Mouse (Mus musculus): ENCODE data around the gene Taar7b.

Gene Taar7b

GRCm38 (mm10) chr10:23999639-24000038 is at the start of gene Taar7b:
Taar7b (plus strand) TSS chr10:23999939.
- H3K36me3 ChIP-seq (ENCODE audit: insufficient read depth, low read length) = no peaks in the 10 kb centered on the region
- H3K4me1 ChIP-seq (replicated peaks; ENCODE audit: low read depth, low read length) = no peaks in the 10 kb centered on the region
- no peak within 1 kb of the TSS for H3K4me3 ChIP-seq (replicated peaks; ENCODE audit: low read length)
- TF ChIP-seq POU5F1 (IDR thresholded peaks at IDR 0.05; ENCODE audit: borderline replicate concordance, low read length) = no peak
- TF ChIP-seq CTCF (conservative IDR thresholded peaks at IDR 0.05; ENCODE audit: low read length) = no peak
- TF ChIP-seq NANOG (IDR thresholded peaks at IDR 0.05; ENCODE audit: borderline replicate concordance, low read length) = no peak
- no peaks in the 10 kb centered on the region for H3K27me3 ChIP-seq (ENCODE audit: insufficient read depth, low read length)
- no peaks in the 10 kb centered on the region for H3K9me3 ChIP-seq (ENCODE audit: low read length)

- no peak for TF ChIP-seq NANOG (IDR thresholded peaks at IDR 0.05; ENCODE audit: borderline replicate concordance, low read length)
- TF ChIP-seq CTCF (conservative IDR thresholded peaks at IDR 0.05; ENCODE audit: low read length) = no peak
- no peak for TF ChIP-seq POU5F1 (IDR thresholded peaks at IDR 0.05; ENCODE audit: borderline replicate concordance, low read length)
- H3K4me3 ChIP-seq (replicated peaks; ENCODE audit: low read length) = no peak overlapping the region
- no peaks in the 10 kb centered on the region for H3K9me3 ChIP-seq (ENCODE audit: low read length)
- no peaks in the 10 kb centered on the region for H3K36me3 ChIP-seq (ENCODE audit: insufficient read depth, low read length)
- H3K4me1 ChIP-seq (replicated peaks; ENCODE audit: low read depth, low read length) = no peaks in the 10 kb centered on the region
- H3K27me3 ChIP-seq (ENCODE audit: insufficient read depth, low read length) = no peaks in the 10 kb centered on the region
Observed at GRCm38 (mm10) chr10:23951714-23952113, 48.0 kb upstream of the Taar7b start.

- Histone ChIP-seq H3K4me3 (replicated peaks; ENCODE audit: low read length) (no peak overlapping the region), H3K9me3 (ENCODE audit: low read length) (no peaks in the 10 kb centered on the region), H3K27me3 (ENCODE audit: insufficient read depth, low read length) (no peaks in the 10 kb centered on the region), H3K36me3 (ENCODE audit: insufficient read depth, low read length) (no peaks in the 10 kb centered on the region), H3K4me1 (replicated peaks; ENCODE audit: low read depth, low read length) (no peaks in the 10 kb centered on the region)
- TF ChIP-seq NANOG (IDR thresholded peaks at IDR 0.05; ENCODE audit: borderline replicate concordance, low read length) (no peak), CTCF (conservative IDR thresholded peaks at IDR 0.05; ENCODE audit: low read length) (no peak), POU5F1 (IDR thresholded peaks at IDR 0.05; ENCODE audit: borderline replicate concordance, low read length) (no peak)
Observed at GRCm38 (mm10) chr10:23959071-23959470, 40.7 kb upstream of the Taar7b start.

GRCm38 (mm10) chr10:23960444-23960915 is 39.3 kb upstream of the Taar7b start, which contains the start of gene Taar4:
Taar4 (plus strand) TSS chr10:23960494.
- no peak for TF ChIP-seq CTCF (conservative IDR thresholded peaks at IDR 0.05; ENCODE audit: low read length)
- TF ChIP-seq POU5F1 (IDR thresholded peaks at IDR 0.05; ENCODE audit: borderline replicate concordance, low read length) = no peak
- no peak for TF ChIP-seq NANOG (IDR thresholded peaks at IDR 0.05; ENCODE audit: borderline replicate concordance, low read length)
- H3K36me3 ChIP-seq (ENCODE audit: insufficient read depth, low read length) = no peaks in the 10 kb centered on the region

GRCm38 (mm10) chr10:23963444-23963843 is 36.3 kb upstream of the Taar7b start:
- peaks cover 4% of the 10 kb centered on the region; the same call in 1 of the 2 replicates for H3K9me3 ChIP-seq (ENCODE audit: low read length)
- TF ChIP-seq NANOG (IDR thresholded peaks at IDR 0.05; ENCODE audit: borderline replicate concordance, low read length) = no peak
- no peak overlapping the region for H3K4me3 ChIP-seq (replicated peaks; ENCODE audit: low read length)
- no peaks in the 10 kb centered on the region for H3K4me1 ChIP-seq (replicated peaks; ENCODE audit: low read depth, low read length)
- no peaks in the 10 kb centered on the region for H3K27me3 ChIP-seq (ENCODE audit: insufficient read depth, low read length)
- H3K36me3 ChIP-seq (ENCODE audit: insufficient read depth, low read length) = no peaks in the 10 kb centered on the region

More at GRCm38 (mm10) chr10:23960444-23960915, 39.3 kb upstream of the Taar7b start, which contains the start of gene Taar4:
- Histone ChIP-seq H3K4me1 (replicated peaks; ENCODE audit: low read depth, low read length) (no peaks in the 10 kb centered on the region), H3K27me3 (ENCODE audit: insufficient read depth, low read length) (no peaks in the 10 kb centered on the region), H3K4me3 (replicated peaks; ENCODE audit: low read length) (no peak within 1 kb of the TSS), H3K9me3 (ENCODE audit: low read length) (no peaks in the 10 kb centered on the region)

GRCm38 (mm10) chr10:23964921-23965610 is 34.7 kb upstream of the Taar7b start:
- no peaks in the 10 kb centered on the region for H3K4me1 ChIP-seq (replicated peaks; ENCODE audit: low read depth, low read length)
- H3K27me3 ChIP-seq (ENCODE audit: insufficient read depth, low read length) = no peaks in the 10 kb centered on the region
- H3K4me3 ChIP-seq (replicated peaks; ENCODE audit: low read length) = no peak overlapping the region
- no peaks in the 10 kb centered on the region for H3K36me3 ChIP-seq (ENCODE audit: insufficient read depth, low read length)
- peaks cover 5% of the 10 kb centered on the region; the same call in 1 of the 2 replicates for H3K9me3 ChIP-seq (ENCODE audit: low read length)
- TF ChIP-seq POU5F1 (IDR thresholded peaks at IDR 0.05; ENCODE audit: borderline replicate concordance, low read length) (no peak), NANOG (IDR thresholded peaks at IDR 0.05; ENCODE audit: borderline replicate concordance, low read length) (no peak), CTCF (conservative IDR thresholded peaks at IDR 0.05; ENCODE audit: low read length) (no peak)

GRCm38 (mm10) chr10:23970656-23971165 is 29.0 kb upstream of the Taar7b start, which contains the start of gene Taar5:
Taar5 (plus strand) TSS chr10:23970706.
- H3K36me3 ChIP-seq (ENCODE audit: insufficient read depth, low read length) = no peaks in the 10 kb centered on the region
- no peak within 1 kb of the TSS for H3K4me3 ChIP-seq (replicated peaks; ENCODE audit: low read length)
- no peaks in the 10 kb centered on the region for H3K27me3 ChIP-seq (ENCODE audit: insufficient read depth, low read length)
- H3K4me1 ChIP-seq (replicated peaks; ENCODE audit: low read depth, low read length) = no peaks in the 10 kb centered on the region
- TF ChIP-seq CTCF (conservative IDR thresholded peaks at IDR 0.05; ENCODE audit: low read length) (no peak), NANOG (IDR thresholded peaks at IDR 0.05; ENCODE audit: borderline replicate concordance, low read length) (no peak), POU5F1 (IDR thresholded peaks at IDR 0.05; ENCODE audit: borderline replicate concordance, low read length) (no peak)
- peaks cover 5% of the 10 kb centered on the region; the same call in 1 of the 2 replicates for H3K9me3 ChIP-seq (ENCODE audit: low read length)

- Histone ChIP-seq H3K27me3 (ENCODE audit: insufficient read depth, low read length) (no peaks in the 10 kb centered on the region), H3K4me1 (replicated peaks; ENCODE audit: low read depth, low read length) (no peaks in the 10 kb centered on the region), H3K4me3 (replicated peaks; ENCODE audit: low read length) (no peak overlapping the region), H3K36me3 (ENCODE audit: insufficient read depth, low read length) (no peaks in the 10 kb centered on the region), H3K9me3 (ENCODE audit: low read length) (peaks cover 5% of the 10 kb centered on the region; the same call in 1 of the 2 replicates)
- TF ChIP-seq CTCF (conservative IDR thresholded peaks at IDR 0.05; ENCODE audit: low read length) = no peak
- TF ChIP-seq NANOG (IDR thresholded peaks at IDR 0.05; ENCODE audit: borderline replicate concordance, low read length) = no peak
- TF ChIP-seq POU5F1 (IDR thresholded peaks at IDR 0.05; ENCODE audit: borderline replicate concordance, low read length) = no peak
Observed at GRCm38 (mm10) chr10:23971256-23971655, 28.5 kb upstream of the Taar7b start.
